Mouse (Mus musculus) stomach, postnatal 0 days (tissue): ENCODE measurements around the gene Tmem8.
A peak's percentile ranks its signal among the peaks of the same experiment; 100 is the strongest.
"Not testable (repeated sequence)": the region's sequence is repeated elsewhere in the genome, so short reads cannot be mapped to it uniquely, and the experiment has no call there.

Experiments
- CTCF ChIP-seq: IDR thresholded peaks from 2 replicates; pipeline ENCODE4 v1.5.1; 2016; ENCODE audit warnings: antibody characterized with exemption, low read depth, mild to moderate bottlenecking, moderate library complexity
- EP300 ChIP-seq: optimal IDR thresholded peaks from 2 replicates; pipeline ENCODE3; 2016; ENCODE audit warnings: antibody characterized with exemption

DNA sequence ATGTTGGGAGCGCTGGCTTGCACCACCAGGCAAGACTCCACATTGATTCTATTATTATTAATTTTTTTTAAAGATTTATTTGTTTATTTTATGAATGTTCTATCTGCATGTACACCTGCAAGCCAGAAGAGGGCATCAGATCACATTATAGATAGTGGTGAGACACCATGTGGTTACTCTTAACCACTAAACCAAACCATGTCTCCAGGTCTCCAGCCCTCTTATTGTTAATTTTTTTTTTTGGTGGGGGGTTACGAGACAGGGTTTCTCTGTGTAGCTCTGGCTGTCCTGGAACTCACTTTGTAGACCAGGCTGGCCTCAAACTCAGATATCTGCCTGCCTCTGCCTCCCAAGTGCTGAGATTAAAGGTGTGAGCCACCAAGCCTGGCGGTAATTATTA lies 13.8 kb upstream of the Tmem8 start:
- TF ChIP-seq EP300, result not testable (repeated sequence)
- peak; percentile 63 for TF ChIP-seq CTCF
